Mouse (Mus musculus): ENCODE measurements around the gene Wbp2nl.

Wbp2nl gene

GRCm38 (mm10) chr15:82319613-82320012 is 20.9 kb downstream of the Wbp2nl start:
- DNase-seq (ENCODE audit: extremely low spot score) = no peak

- no peak for DNase-seq (ENCODE audit: extremely low spot score)
Measured at GRCm38 (mm10) chr15:82322195-82322594, 23.4 kb downstream of the Wbp2nl start.

GRCm38 (mm10) chr15:82325382-82325781 is 26.6 kb downstream of the Wbp2nl start:
- DNase-seq (ENCODE audit: extremely low spot score) = no peak

DNA sequence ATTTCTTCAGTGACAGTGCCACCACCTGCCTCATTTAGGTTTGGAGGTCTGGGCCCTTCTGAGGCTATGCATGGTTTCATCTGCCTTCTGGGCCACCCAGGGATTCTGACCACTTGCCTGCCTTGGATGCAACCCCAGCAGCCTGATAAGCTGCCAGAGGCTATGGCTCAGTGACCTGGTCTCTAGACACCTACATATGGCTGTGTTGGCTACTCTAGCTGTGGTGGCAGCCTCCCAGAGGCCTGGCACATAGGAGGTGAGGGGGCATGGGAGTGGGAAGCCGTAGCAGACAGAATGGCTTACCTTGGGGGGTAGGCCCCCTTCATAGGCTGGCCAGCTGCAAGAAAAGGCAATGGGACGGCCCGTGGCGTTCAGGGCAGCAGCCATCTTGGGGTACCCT is 36.4 kb downstream of the Wbp2nl start:
- no peak for DNase-seq (ENCODE audit: extremely low spot score)

DNA sequence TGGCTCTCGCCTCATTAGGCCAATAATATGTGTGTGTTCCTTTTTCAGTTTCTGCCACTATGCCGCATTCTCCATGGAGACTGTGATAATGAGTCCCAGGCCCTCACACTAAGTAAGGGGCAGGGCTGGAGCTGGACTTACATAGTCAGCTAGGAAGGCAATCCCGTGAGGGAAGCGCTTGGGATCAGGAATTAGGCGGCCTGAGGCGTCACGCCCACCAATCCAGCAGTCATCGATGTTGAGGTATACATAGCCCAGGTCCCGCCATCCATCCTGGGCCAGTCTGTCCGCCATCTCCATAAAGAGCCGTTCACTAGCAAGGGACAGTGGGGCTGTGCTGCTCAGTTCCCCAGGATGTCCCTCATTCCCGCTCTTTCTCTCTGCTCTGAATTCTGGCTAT is 37.9 kb downstream of the Wbp2nl start:
- no peak for DNase-seq (ENCODE audit: extremely low spot score)

GRCm38 (mm10) chr15:82337875-82338274 is 39.1 kb downstream of the Wbp2nl start:
- DNase-seq (ENCODE audit: extremely low spot score) = no peak

DNA sequence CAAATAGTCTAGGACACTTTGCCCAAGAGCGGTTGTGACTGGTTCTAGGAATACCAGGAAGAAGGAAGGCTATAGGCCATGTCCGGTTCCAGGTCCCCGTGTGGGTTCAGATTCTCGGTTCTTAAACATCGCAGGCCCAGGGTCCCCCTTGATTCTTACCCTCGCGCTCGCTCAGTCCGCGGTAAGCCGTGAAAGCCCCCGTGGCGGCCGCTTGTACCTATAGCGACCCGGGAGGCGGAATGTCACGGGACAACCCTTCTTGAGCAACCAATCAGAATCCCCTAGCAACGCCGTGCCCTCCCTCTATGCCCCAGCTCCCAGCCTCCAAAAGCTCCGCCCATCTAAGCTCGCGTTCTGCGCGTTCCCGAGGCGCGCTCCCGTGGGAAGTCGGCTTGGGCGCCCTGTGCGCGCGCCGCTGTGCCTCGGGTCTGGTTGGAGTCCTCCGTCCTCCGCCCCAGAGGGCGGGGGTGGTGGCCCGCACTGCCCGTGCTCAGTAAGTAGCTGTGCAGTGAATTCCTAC is 39.9 kb downstream of the Wbp2nl start, which contains the start of the genes Naga, Pheta2 and Smdt1:
Gene Naga, minus strand, starts transcription at position 333 of the 520 bp plus-strand sequence.
Gene Pheta2, plus strand, starts transcription at position 350 of the 520 bp plus-strand sequence.
Gene Smdt1, plus strand, starts transcription at position 367 of the 520 bp plus-strand sequence.
- DNase-seq (ENCODE audit: extremely low spot score) = peak; percentile 98

GRCm38 (mm10) chr15:82339150-82339549 is 40.4 kb downstream of the Wbp2nl start:
- DNase-seq (ENCODE audit: extremely low spot score) = no peak

DNA sequence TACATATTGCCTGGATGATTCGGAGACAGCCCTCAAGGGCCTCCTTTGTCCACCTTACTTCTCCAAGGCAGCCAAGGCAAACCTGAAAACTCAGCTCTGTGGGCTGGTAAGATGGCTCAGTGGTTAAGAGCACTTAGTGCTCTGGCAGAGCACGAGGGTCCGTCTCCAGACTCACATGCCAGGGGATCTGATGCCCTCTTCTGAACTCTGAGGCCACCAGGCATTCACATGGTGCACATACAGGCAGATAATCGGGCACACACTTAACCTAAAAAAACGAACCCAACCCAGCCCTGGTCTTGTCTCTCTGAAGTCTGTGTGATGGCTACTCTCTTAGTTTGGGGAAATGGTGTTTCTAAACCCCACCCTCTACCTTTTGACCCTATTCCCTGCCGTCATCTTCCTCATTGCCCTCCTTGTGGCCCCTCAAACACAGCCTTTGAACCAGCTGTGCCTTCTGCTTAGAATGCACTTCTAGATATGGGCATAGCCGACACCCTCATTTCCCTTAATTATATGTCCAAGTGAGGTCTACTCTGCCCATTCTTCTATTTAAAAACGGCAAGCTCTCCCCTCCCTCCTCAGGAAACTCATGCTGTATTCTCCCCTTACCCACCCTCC is 41.0 kb downstream of the Wbp2nl start:
- DNase-seq (ENCODE audit: extremely low spot score) = no peak

GRCm38 (mm10) chr15:82340414-82341035 is 41.8 kb downstream of the Wbp2nl start:
- DNase-seq (ENCODE audit: extremely low spot score) = no peak

- DNase-seq (ENCODE audit: extremely low spot score) = peak; percentile 55
Measured at GRCm38 (mm10) chr15:82341036-82341501, 42.3 kb downstream of the Wbp2nl start.

DNA sequence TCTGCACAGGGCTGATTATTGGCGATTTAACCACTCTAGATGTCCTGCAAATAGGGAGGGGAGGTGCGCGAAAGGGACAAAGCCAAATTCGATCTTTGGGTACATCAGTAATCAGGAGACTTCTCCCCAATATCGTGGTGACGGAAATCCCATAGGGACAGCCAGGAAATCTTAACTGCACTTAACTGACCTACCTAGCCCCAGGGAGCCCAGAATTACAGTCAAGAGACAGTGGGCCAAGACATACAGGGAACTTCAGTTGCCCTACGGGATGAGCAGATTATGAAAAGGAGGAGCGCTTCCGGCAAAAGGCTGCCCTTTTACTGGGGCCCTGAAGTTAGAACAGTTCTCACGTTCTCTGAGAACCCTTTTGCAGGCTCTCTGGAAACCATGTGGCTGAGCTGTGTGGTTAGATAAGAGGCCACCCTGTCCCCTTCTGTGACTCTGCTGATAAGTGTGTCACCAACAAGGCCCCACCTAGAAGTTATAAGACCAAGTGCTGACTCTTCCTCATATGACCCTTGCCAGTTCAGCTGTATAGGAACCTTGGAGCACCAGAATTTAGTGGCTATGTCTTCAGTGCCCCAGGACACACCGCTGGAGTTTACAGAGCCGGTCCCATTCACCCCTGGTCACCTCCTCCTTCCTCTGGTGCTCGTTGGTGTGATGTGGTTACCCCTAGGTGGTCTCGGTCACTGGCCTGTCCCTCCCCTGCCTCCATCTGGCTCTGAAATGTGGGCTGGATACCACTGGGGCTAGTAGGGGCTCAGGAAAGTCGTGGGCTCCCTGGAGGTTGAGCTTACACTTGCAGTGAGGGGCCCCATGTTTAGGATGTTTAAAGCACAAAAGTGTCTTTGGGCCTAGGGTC is 43.2 kb downstream of the Wbp2nl start:
- no peak for DNase-seq (ENCODE audit: extremely low spot score)

DNA sequence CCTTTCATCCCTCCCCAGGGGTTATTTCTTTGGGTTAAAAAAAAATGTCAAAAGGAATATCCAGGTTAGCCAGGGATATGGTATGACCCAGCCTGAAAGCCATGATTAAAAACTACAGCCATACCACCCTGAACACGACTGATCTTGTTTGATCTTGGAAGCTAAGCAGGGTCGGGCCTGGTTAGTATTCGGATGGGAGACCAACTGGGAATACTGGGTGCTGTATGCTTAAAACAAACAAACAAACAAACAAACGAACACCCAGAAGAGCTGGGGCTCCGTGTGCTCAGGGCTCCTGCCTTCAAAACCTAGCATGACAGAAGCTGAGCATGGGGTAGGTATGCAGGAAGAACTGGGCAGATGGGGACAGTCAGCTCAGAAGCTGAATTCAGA is 43.8 kb downstream of the Wbp2nl start:
- DNase-seq (ENCODE audit: extremely low spot score) = no peak

DNA sequence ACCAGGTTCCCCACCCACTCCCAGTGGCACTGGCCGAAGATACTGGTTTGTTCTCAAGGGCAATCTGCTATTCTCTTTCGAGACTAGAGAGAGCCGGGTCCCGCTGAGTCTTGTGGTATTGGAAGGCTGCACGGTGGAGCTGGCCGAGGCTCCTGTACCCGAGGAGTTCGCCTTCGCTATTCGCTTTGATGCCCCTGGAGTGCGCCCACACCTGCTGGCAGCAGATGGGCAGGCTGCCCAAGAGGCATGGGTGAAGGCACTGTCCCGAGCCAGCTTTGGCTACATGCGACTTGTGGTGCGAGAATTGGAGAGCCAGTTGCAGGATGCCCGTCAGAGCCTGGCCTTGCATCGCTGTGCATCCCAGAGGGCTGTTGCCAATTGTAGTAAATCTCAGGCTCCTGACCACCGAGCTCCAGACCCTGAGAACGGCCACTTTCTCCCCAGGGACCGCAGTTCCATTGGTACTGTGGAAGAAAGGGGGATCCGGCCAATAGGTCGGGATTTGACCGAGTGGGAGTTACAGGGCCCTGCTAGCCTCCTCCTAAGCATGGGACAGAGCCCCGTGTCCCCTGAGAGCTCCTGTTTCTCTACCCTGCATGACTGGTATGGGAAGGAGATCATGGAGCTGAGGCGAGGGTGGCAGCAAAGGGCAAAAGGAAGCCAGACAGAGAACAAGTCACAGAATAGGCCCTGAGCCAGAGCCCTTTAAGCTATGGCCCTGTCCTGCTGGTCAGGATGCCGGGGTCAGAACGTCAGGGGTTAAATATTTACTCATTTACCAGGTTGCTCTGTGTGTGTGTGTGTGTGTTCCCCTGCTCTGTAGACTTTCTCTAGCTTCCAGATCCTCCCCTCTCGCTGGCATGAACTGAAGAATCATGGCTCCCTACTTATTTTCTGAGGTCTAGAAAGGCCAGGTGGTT is 44.9 kb downstream of the Wbp2nl start:
- DNase-seq (ENCODE audit: extremely low spot score) = no peak

DNA sequence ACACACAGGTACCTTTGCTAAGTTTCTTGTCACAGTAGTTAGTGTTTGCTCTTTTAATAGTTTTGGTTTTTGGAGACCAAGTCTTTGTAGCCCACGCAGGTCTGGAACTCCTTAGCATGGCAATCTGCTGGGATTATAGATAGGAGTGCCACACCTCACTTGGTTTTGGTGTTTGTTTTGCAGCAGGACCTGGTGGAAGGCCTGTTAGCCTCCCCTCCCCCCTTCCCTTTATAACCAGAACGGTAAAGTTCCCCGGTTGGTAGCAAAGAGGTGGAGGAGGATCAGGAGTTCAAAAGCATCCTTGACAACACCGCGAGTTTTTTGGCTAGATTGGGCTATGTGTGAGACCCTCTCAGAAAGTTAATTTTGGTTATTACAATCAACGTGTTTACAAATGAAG is 46.2 kb downstream of the Wbp2nl start:
- DNase-seq (ENCODE audit: extremely low spot score) = no peak

- peak; percentile 99 for DNase-seq (ENCODE audit: extremely low spot score)
Measured at GRCm38 (mm10) chr15:82345820-82346470, 47.2 kb downstream of the Wbp2nl start.

- DNase-seq (ENCODE audit: extremely low spot score) = no peak
Measured at GRCm38 (mm10) chr15:82346580-82347302, 48.0 kb downstream of the Wbp2nl start.

GRCm38 (mm10) chr15:82347303-82347676 is 48.5 kb downstream of the Wbp2nl start:
- no peak for DNase-seq (ENCODE audit: extremely low spot score)

DNA sequence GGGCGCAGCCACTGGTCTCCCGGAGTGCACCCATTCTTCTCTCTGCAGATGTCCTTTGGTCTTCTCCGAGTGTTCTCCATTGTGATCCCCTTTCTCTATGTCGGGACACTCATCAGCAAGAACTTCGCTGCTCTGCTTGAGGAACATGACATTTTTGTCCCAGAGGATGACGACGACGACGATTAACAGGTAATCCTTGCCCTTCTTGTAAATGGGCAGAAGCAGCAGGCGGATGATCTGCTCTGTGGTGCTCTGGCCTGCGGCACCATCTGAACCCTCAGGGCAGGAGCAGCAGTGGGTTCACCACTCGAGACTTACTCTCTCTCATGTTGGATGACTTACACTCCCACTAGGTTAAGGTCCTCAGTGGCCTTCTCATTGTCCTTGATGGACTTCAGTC is 49.1 kb downstream of the Wbp2nl start:
- DNase-seq (ENCODE audit: extremely low spot score) = no peak

All from embryo, embryonic 9.5 days (tissue).